Mouse (Mus musculus): Measurements from ENCODE around the gene Ptprq.

Gene Ptprq

DNA sequence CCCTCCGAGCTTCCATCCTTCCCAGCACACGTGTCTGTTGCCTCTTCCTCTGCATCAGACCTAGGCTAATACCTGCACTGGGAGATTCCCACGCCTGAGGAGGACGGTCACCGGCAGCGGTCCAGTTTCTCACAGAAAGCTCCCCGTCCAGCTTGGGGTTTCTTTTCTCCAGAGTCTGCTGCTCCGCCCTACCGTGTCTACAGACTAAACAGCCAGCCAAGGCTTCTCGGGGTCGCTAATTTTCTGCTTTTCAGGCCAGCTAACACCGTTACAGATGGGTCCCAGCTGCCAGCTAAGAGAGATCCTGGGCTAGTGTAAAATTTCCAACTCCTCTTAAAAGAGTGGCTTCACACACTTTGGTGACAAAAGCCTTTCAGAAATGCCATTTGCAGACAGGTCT, 233.1 kb downstream of the Ptprq start:
- DNase-seq, result no peak

DNA sequence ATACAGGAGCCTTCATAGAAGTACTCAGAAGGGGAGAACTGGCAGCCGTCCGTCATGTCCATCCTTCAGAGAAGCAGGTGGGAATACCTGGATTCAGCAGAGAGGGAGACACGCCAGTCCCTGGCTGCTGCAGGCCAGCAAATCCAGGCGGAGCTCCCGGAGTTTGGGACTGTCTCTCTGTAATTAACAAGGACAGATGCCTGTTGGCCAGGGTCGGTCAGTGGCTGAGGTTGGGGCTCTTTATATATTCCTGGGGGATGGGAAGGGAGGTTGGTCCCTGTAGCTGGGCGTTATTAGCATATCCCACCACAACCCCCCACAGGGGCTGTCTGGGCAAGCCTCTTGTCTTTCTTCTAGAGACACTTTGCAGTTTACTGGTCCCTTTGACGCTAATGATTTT, 234.0 kb downstream of the Ptprq start, which contains the start of gene Myf5:
Gene Myf5, minus strand, starts transcription at position 265 of the 400 bp plus-strand sequence.
- DNase-seq, result no peak

DNA sequence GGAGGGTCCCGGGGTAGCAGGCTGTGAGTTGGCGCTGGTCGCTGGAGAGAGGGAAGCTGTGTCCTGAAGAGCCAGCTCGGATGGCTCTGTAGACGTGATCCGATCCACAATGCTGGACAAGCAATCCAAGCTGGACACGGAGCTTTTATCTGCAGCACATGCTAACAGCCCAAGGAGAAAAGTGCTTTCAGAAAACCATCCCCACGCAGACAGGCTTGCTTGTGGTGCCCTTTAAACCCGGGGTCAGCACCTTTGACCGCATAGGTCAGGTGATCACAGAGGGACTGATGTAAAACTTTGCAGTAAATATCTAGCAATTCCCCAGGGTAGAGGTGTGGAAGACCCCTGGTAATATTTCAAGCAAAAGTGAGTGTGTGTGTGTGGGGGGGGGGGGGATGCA, 235.8 kb downstream of the Ptprq start:
- DNase-seq, result no peak

DNA sequence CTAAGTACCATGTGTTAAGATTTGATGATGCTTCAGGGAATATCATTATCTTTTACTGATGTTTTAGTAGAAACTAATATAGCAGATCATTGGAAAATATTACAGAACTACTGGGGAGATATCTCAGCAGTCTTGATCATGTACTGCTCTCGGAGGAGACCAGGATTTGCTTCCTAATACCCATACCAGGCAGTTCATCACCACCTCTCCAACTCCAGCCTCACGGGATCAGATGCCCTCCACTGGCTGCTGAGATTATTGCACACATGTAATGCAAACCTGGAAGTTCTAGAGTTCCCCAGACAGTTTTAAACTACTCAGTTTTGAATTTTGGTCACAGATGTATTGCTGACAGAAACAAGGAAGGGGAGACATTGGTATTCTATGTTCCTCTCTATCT, 246.4 kb downstream of the Ptprq start:
- no peak for DNase-seq

DNA sequence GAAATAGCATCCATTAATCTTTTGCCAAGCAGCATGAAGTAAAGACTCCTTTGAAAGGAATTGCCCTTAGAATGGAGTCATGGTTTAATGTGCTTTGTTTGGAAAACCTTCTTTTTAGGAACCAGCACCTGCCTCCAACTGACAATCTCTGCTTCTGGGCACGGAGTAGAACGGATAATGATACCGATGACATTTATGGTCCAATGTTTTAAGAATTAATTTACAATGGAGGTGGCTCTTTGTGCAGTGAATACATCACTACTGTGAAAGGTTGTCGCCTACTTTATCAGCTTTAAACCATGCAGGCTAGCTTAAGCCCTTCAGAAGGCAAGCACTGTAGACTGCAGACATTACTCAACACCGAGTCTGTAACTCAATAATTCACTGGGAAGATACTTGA, 248.1 kb downstream of the Ptprq start:
- DNase-seq, result no peak

DNA sequence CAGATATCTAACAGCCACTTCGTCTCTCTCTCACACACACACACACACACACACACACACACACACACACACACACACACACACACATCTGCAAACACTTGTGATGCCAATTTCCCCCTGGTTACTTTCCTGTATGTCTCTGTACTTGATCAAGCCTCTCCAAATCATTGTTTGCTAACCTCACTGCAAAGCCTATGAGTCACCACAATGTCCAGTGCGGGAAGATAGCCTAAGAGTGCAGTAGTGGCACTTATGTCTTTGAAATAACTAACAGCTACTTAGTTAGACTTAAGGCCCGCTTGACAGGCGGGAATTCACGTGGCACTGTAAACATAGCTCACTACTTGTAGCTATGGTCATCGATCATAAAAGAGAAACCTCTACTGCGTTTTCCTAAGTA, 252.0 kb downstream of the Ptprq start:
- DNase-seq, result no peak

Data from spleen, adult 18-20 months (tissue).